In the genomic region with DNA sequence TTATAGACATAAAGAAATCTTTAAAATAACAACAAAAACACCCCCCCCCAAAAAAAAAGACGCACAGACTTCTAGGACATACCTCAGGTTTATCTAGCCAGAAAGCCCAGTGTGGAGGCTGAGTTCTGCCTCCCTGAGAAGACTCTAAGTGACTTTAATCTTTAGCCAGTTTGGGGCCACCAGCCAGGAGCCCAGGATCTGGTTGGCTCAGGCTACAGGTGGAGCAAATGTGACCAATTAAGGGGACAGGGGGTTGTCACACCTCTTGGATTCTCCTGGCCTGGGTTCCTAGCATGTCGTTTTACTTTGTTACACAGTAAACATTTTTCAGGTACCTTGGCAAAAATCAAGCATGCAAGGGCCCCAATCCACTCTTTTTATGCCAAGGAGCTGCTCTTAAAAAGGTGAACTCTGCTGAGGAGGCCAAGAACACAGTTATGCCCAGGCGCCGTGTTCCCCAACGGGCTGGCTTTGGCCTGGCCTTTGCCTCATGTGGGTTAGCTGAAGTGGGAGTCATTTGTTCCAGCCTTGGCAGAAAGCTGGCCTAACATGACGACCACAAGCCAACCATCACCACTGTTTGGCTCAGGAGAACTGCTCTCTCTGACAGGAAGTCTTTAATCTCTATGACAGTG, we compare ENCODE assay signal across 26 mouse cellular contexts. TPM values are rescaled to one million over a fixed set of nuclear protein-coding genes. Genes with fewer than 3 reads are reported as not detected.
DNase-seq lines count a peak whose midpoint lies in the region; ATAC-seq and TF ChIP-seq lines count a peak whose summit lies in the region.
"Had no signal": no experiment of that assay in that cellular context is flagged by ENCODE, and none has a peak within 500 bp of the region (broad histone marks: within the 10 kb centered on the region; RNA-seq: fewer than 3 reads in every experiment).

No protein-coding gene starts in this region.

- DNase-seq in adrenal gland, postnatal 10 days = peak; percentile 26
- DNase-seq in adrenal gland, postnatal 36 days = no peak
- peak; percentile 84 for DNase-seq in kidney, adult 2 months
- DNase-seq in kidney, postnatal 10 days = no peak
- DNase-seq in kidney, postnatal 36 days = peak; percentile 62 to 72
- DNase-seq in lung, adult 18-20 months = no peak
- DNase-seq: adrenal gland, adult 8-10 months; cerebellum, adult 11 months; cerebellum, adult 2 months; cerebellum, adult 9-11 months; cerebellum, postnatal 25 days; embryo, embryonic 11 days; gastrocnemius, postnatal 25 days; heart, adult 18-20 months; heart, postnatal 14 days; heart, postnatal 4 days had no signal

- no peak for TF ChIP-seq POLR2A in kidney, adult 2 months (IDR thresholded peaks at IDR 0.05; ENCODE audit: low read depth, low read length)

- H3K27ac ChIP-seq in kidney, adult 2 months (ENCODE audit: insufficient read depth, low read depth, low read length) = no peak overlapping the region
- H3K27ac ChIP-seq: embryonic facial prominence, embryonic 10.5 days; embryonic facial prominence, embryonic 13.5 days; forebrain, embryonic 12.5 days; forebrain, embryonic 15.5 days; heart, embryonic 15.5 days; hindbrain, embryonic 14.5 days had no signal

- no peaks in the 10 kb centered on the region for H3K36me3 ChIP-seq in kidney, adult 2 months (ENCODE audit: control insufficient read depth, insufficient read depth, low read length)
- H3K36me3 ChIP-seq: embryonic facial prominence, embryonic 10.5 days; embryonic facial prominence, embryonic 13.5 days; forebrain, embryonic 12.5 days; forebrain, embryonic 15.5 days; heart, embryonic 12.5 days; heart, embryonic 15.5 days had no signal

- WGBS in kidney, adult 2 months = 62% methylated on average over 6 of the region's 6 CpGs

- no peaks in the 10 kb centered on the region for H3K27me3 ChIP-seq in kidney, adult 2 months (replicated peaks; ENCODE audit: control insufficient read depth, insufficient read depth, low read length)
- H3K27me3 ChIP-seq: embryonic facial prominence, embryonic 13.5 days; forebrain, embryonic 12.5 days; forebrain, embryonic 15.5 days; heart, embryonic 12.5 days; heart, embryonic 15.5 days had no signal

- ATAC-seq in common myeloid progenitor, adult 5-6 weeks (replicated peaks; ENCODE audit: low read depth, poor library complexity, severe bottlenecking) = 0 out of 2 replicates have a peak, but pooled peaks have one; percentile 15
- ATAC-seq: activated CD4-positive, CD25-positive, alpha-beta regulatory T cell, adult 4 months; forebrain, embryonic 15.5 days had no signal

- H3K4me3 ChIP-seq in kidney, adult 2 months (ENCODE audit: insufficient read depth, low read depth, low read length) = no peak overlapping the region
- H3K4me3 ChIP-seq: embryonic facial prominence, embryonic 10.5 days; embryonic facial prominence, embryonic 13.5 days; erythroblast, embryonic 14.5 days; forebrain, embryonic 12.5 days; forebrain, embryonic 15.5 days; heart, embryonic 12.5 days; heart, embryonic 15.5 days had no signal

- H3K4me1 ChIP-seq in kidney, adult 2 months (ENCODE audit: control insufficient read depth, insufficient read depth, low read length) = no peaks in the 10 kb centered on the region
- H3K4me1 ChIP-seq: embryonic facial prominence, embryonic 13.5 days; forebrain, embryonic 12.5 days; forebrain, embryonic 15.5 days had no signal

- TF ChIP-seq CTCF in kidney, adult 2 months (conservative IDR thresholded peaks at IDR 0.05; ENCODE audit: insufficient read depth, insufficient read length, low read depth, low read length) = no peak

RNA-seq across cellular contexts. Expression of a gene that starts 34.4 kb away (rescaled TPM):
- 10 to 100 TPM; 16.6 to 21.0 TPM for total RNA-seq in adrenal gland, postnatal 10 days (2021)
- 10 to 100 TPM; 20.3 to 21.2 TPM for total RNA-seq in adrenal gland, postnatal 36 days (2021)
- polyA plus RNA-seq in kidney, adult 2 months (2012; rRNA removed) = 18.1 and 19.9 TPM in 2 replicates
- 5.0 and 6.7 TPM in 2 replicates for total RNA-seq in common myeloid progenitor, adult 5-6 weeks (2017)

RNA-seq across cellular contexts. Expression of a gene that starts 50.9 kb away (rescaled TPM):
- 10 to 100 TPM in 1 of 2 experiments, 1 to 10 TPM in 1; 8.8 to 10.5 TPM for total RNA-seq in adrenal gland, postnatal 10 days (2021)
- total RNA-seq in adrenal gland, postnatal 36 days (2021) = 1 to 10 TPM; 1.9 to 4.1 TPM
- polyA plus RNA-seq in kidney, adult 2 months (2012; rRNA removed) = 0.47 and 0.52 TPM in 2 replicates
- total RNA-seq in common myeloid progenitor, adult 5-6 weeks (2017) = 37.5 TPM in 2 replicates

Comparison
In these comparisons a context has a peak if more than half of its experiments do, and no peak if none do; other contexts are left out.
1. DNase-seq: peak in adrenal gland, postnatal 10 days (single experiment), kidney, adult 2 months (single experiment) and kidney, postnatal 36 days (2 of 2); none in adrenal gland, postnatal 36 days (0 of 2), kidney, postnatal 10 days (single experiment) and lung, adult 18-20 months (0 of 2).